Mouse (Mus musculus) gastrocnemius, adult 18-20 months (tissue): ENCODE results near the gene Cebpg. TPM values are rescaled to one million over a fixed set of nuclear protein-coding genes. Genes with fewer than 3 reads are reported as not detected.

ENCODE experiments used
- DNase-seq: peaks from one replicate; pipeline ENCODE4 v3.0.0; 2021; ENCODE audit warnings: low spot score
- microRNA-seq: library from miRNA; unstranded; fragments of <30 nt; microRNA quantifications from one replicate; pipeline ENCODE4 v1.2.0, GENCODE M21; 2021
- total RNA-seq, 2 experiments: library from RNA; stranded (reverse); gene quantifications; 2 replicates each; pipeline ENCODE4 v1.2.3; 2021

Cebpg gene
- total RNA-seq, 2 experiments from 2014 or later: 32.1 to 41.5 TPM

DNA sequence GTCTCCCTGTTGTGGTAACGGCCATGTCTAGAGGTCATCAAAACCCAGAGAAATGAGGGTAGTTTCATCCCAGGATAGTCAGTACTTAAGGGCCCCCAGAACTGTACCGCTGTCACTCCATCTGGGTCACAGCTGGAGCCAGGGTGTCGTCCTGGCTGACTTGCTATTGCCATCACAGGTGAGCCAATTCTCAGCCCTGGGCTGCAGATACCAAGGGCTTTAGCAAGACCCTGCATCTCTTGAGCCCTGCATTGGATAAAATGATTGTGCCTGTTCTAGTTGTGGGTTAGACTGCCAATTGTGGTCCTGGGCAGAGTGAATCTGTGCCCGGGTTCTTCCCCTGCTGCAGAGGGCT is 30.1 kb downstream of the Cebpg start:
- DNase-seq: no peak

DNA sequence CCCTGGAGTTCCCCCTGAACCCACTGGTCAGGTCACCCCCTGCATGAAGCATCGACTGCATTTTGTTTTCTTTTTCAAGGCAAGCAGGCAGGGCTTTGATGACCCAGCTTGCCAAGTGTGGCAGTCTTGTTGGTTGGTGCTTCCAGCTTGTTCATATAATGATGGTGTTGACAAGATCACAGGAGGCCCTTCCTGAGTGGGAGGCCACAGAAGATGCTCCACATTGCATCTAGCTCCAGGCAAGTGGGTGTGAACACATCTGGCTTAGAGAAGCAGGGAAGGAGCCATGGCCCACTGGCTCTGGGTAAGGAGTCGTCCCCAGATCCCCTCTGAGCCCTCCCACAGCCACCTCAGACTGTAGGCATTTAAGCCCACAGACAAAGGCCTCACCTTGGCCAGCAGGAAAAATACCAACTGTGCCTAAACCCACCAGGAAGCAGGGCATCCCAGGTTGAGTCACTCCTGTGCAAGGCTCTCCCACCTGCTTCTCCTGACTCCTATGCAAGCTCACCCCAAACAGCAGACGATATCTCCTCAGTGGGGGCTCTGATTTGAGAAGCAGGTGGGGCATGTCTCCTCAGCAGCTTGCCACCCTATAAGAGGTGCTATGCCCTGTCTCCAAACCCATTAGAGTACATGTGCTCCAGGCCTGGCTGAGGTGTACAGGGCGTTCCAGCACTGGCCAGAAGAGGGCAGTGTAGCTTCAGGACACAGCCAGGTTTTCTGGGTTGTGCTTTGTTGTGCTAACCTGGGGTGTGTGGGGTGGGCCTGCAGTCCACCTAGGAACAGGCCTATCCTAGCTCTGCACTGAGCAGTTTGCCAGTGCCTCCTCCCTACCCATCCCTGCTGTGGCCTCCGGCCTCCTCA is 30.7 kb downstream of the Cebpg start:
- peak; percentile 86 for DNase-seq

DNA sequence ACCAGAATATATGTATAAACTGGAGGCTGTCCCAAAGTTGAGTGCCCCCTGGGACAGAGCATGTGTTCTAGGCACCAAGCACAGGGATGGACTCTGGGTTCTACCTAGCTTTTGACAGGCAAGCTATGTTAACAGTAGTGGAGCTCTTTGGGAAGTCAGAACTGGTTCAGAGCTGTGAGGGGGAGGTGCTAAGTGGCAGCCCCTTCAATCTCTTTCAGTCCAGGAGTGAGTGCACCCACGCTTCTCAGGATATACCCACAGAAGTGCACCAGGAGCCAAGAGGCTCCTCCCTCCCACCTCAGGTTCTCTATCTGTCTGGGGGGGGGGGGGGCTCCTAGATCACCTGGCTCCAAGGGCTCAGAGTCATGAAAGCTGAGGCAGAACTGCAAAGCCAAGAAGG is 31.9 kb downstream of the Cebpg start:
- no peak for DNase-seq

DNA sequence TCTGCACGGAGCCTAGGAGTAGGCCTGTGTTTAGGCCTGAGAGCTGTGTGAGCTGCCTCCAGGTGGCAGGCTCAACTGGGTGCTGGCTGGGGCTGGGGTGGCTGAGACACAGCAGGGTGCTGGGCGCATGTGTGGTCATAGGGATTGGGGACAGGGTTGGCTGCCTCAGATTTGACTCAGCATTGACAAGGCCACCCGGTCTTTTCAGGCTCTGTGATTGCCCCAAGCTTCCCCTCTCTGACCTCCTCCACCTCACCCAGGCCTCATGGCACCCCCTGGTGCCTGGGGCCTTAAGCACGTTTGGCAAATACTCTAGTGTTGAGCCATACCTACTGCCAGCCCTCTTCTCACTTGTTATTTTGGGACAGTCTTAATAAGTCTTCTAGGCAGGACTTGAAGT is 33.1 kb downstream of the Cebpg start:
- no peak for DNase-seq

DNA sequence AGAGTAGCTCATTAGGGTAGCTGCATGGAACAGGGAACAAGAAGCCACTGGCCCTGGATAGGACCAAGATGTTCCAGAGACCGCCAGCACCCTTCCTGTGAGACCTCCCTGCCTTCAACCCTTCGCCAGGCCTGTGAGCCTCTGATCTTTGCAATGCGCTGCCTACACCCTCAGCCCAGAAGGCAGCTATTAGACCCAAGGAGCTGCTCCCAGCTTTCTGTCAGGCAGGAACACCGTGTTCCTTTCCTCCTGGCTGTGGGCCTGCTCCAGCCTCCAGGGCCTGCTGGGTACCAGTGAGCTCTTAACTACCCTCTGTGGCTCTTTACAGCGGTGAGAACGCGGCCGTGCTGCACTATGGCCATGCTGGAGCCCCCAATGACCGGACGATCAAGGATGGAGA is 35.0 kb downstream of the Cebpg start:
- DNase-seq: peak; percentile 69

DNA sequence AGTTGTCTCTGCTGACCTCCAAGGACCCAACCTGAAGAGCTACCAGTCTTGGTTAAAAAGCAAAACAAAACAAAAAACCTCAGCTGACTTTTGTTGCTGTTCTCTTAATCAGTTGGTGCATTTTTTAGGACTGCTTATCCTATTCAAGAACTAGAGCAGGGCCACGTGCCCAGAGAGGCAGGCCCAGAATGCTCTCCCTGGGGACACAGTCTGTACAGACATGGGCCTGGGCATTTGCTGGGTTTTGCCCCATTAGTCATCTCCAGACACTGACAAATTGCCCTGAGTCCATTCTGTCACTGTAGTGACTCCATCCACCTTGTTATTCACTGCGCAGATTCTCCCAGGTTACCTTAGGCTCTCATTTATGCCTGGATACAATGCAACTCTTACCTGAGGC is 41.1 kb downstream of the Cebpg start:
- no peak for DNase-seq

DNA sequence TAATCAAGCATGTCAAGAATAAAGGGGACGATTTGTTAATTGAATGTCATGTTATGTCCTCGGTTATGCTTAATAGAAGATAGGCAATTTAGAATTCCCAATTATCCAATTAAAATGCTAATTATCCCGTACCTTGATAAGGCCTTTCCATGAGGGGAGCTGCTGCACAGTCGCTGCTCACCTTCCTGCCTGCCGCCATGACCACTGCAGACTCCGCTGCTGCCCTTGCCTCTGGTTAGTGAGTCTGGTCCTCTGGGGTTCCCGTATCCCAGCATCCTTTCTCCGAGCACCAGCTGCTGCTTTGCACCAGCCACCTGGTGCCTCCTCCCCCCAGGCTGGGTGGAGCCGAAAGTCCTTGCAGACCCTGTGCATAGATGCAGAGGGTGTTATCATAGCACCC is 43.1 kb downstream of the Cebpg start:
- no peak for DNase-seq

DNA sequence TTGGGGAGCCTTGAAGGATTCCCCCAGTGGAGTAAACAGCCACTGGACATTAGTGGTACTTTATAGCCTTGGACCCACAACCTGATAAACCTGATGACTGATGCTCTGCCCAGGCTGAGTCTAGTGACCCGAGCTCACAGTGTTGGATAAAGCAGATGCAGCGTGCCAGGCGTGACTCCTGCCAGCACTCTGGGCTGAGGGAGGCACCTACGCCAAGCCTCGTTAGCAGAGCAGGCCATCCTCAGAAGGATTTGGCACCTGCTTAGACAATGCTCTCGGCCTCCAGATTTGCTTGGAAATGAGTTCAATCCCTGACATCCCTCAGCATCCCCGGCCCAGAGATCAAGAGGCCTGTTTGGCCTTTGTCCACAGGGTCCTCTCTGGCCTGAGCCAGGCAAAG is 49.7 kb downstream of the Cebpg start:
- no peak for DNase-seq

DNA sequence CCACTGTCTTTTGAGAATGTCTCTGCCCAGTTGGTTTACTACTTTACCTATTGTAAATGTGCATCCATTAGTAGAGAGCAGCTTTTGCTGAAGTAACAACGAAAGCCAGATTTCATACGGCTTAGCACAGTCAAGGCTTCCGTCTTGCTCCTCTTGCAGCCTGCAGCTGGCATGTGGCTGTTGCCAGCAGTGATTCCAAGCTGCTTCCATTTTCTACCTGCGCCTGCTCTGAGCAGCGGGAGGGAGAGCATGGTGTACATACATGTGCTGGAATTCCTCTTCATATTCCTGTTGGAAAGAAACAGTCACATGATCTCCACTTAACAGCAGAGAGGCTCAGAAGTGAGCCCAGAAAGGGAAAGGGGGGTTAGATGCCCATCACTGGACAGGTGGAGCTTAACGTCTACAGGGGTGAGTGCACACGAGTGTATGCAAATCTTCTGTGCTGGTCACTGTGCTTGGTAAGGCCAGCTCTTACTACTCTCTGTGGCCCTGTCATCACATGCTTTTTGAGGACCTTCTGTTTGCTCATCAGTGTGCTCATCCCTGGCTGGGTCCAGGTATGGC is 53.1 kb downstream of the Cebpg start:
- DNase-seq: no peak

DNA sequence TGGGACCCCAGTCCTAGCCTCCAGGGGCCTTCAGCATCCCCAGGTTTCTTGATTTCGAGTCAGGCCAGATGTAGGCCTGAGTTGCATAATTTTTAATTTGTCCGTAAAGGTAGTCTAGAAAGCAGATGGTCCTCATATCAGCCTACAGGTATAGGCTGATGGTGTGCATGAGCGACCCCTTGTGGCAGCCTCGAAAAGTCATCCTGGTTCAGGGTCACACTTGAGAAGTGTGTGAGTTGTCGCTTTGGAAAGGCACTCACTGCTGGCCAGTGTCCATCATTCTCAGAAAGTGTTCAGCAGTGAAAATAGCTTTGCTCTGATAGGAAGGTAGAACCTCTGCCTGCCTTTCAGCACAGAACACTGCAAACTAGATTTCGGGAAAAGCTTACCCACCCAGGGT is 55.5 kb downstream of the Cebpg start:
- peak; percentile 36 for DNase-seq

Small RNA genes lying within 50 kb of the gene (microRNA-seq; reads per million reads assigned to microRNA genes)
- gene Gm25033: not detected

Other genes starting within 250 kb of the Cebpg start
- under 1 TPM; 0.45 to 0.84 TPM for gene Chst8, start 243.9 kb downstream of the Cebpg start, total RNA-seq
- 10 to 100 TPM; 26.5 to 27.3 TPM for gene Pepd, start 144.2 kb downstream of the Cebpg start, total RNA-seq
- gene Cebpa, start 62.7 kb upstream of the Cebpg start, total RNA-seq: 1 to 10 TPM; 3.6 to 6.7 TPM
- gene Slc7a10, start 129.8 kb upstream of the Cebpg start, total RNA-seq: 1 to 10 TPM in 1 of 2 experiments, under 1 TPM in 1; 0.75 to 1.9 TPM
- gene Lrp3, start 158.9 kb upstream of the Cebpg start, total RNA-seq: 1 to 10 TPM; 5.8 to 6.1 TPM